Mouse (Mus musculus) fat pad, adult 2 months (tissue): ENCODE results near the gene Hipk4.

ENCODE experiments used
- DNase-seq: peaks from one replicate; pipeline ENCODE4 v3.0.0-alpha.2; 2011; ENCODE audit warnings: low read depth, low spot score; ENCODE audit errors: extremely low read depth

Hipk4 gene

DNA sequence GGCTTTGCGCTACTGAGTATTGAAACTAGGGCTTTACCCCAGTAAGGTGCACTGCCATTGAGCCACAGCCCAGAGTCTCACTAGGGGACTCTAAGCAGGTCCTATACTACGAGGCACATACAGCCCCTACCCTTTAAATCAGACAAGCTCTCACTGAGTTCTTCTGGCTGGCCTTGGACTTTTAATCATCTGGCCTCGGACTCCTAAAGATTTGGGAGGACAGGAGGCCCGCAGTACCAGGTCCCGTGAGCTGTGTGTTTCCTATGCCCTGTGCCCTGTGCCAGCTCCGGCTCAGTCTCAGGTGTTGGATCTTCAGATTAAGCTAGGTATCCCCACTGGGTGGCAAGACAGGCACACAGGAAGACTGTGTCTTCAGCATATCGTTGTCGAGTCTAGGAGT, 14.9 kb downstream of the Hipk4 start:
- no peak for DNase-seq

DNA sequence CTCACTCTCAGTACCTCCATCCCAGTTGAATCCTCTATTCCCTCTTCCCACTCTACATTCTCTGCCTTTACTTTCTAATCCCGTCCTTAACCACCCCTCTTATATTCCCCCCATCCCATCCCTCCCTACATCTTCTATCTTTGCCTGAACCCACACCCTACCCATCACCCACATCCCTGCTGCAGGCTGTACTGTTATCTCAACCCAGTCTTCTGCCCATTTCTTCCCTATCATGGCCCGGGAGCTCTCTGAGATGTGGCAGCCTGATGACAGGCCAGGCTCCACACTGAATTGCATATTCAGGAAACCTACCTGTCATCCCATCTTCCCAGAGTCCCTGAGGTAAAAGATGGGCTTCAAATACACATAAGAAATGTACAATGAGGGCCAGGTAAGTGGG, 15.7 kb downstream of the Hipk4 start:
- no peak for DNase-seq

DNA sequence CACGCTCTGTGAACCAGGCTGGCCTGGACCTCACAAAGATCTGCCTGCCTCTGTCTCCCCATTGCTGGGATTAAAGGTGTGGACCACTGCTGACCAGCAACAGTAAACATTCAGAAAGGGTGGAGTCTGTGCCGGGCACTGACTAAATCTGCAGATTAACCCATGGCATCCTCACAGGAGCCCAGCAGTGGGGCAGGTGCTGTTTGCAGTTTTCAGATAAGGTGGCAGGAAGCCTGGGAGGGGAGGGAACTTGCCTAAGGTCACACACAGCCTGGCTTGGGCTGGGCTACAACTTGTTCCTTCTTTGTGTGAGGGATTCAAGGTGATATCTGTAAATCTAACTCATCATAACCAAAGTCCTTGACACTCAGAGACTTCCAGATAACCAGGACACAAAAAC, 17.5 kb downstream of the Hipk4 start:
- DNase-seq: no peak

DNA sequence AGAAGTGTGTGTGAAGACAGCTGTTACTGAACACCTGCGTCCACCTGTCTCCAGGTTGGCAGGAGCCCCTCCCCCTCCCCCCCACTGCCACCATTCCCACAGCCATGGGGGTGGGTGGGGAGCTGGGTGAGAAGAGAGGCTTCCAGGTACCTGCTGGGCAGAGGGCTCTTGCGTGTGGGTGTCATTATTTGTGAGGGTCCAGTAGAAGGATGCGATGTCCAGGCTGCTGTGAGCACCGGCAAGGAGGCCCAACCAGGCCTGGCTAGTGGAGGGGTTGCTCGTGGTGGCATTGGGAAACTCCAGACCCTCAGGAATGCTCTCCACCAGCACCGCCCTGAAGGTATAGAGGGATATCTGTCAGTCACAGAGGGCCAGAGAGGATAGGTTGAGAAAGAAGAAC, 17.9 kb downstream of the Hipk4 start:
- no peak for DNase-seq

DNA sequence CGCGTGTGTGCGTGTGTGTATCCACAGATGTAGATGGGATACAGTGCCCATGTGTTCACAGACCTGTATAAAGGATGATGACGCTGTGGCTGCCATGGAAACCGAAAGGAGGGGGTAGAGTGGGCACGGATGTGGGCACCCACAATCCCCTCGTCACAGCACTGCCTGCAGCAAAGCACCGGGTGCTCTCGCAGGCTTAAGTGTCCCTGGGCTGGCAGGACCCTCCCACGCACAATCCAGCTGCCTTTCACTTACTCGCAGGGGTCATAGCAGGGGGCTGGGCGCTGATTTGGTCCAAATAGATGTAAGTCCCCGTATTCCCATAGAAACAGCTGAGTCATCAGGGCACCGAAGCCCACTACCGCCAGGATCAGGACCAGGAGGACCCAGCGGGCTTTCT, 18.4 kb downstream of the Hipk4 start:
- DNase-seq: no peak

DNA sequence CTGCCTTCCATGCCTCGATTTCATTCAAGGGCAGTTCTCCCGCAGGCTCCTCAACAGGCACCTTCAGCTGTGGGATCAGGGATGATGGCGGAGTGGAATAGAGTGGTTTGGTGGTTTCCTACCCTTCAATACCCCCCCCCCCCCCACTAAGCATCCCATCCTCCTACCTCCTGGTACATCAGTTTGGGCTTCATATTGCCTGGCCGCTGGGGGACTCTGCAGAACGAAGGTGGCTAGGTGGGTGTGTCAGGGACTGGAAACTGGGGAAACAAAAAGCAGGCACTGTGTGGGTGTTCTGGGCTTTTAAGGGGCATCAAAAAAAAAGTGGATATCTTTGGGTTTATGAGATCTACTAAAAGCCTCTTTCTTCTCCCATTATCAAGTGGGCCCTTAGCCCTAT, 18.9 kb downstream of the Hipk4 start:
- no peak for DNase-seq

DNA sequence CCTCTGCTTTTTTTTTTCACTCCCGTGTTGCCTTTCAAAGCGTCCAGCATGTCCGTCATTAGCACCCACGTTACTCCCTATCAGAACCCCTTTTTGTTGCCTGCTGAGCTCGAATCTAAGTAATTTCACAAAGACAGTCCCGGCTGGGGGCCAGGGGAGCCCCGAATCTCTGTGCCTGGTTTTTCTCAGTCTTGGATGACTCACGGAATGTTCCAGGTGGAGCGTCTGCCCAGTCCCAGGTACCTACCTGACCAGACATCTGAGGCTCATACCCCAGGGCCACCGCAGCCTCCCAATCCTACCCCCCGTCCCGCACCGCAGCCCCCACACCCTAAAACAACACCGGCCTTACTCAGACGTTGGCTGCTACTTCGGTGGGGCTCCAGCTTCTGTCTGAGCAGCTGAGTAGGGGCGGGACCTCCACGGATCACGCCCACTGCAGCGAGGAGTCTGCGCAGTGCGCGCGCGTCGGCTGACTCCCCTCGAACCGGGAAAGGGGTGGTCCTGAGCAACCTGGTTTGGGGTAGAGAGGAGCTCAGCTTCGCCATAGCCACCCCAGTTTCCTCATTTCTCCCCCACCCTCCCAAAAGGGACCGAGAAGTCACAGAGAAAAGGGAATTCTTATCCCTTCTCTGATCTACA, 19.4 kb downstream of the Hipk4 start:
- DNase-seq: no peak

DNA sequence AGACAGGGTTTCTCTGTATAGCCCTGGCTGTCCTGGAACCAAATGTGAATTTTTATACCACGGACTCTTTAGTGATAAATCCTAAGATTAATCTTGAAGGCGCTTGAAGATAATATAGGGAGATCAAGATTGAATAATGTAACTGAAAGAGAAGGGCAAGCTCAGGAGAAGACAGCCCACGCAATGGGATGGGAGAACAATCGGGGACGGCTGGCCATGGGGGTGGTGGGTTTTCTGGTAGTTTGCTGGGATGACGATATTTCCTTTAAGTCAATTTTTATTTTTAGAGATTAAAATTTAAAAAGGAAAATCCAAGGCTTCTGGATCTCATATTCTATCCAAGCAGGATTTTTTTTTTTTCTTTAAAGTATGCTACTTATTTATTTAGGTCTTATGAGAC, 20.0 kb downstream of the Hipk4 start:
- no peak for DNase-seq

DNA sequence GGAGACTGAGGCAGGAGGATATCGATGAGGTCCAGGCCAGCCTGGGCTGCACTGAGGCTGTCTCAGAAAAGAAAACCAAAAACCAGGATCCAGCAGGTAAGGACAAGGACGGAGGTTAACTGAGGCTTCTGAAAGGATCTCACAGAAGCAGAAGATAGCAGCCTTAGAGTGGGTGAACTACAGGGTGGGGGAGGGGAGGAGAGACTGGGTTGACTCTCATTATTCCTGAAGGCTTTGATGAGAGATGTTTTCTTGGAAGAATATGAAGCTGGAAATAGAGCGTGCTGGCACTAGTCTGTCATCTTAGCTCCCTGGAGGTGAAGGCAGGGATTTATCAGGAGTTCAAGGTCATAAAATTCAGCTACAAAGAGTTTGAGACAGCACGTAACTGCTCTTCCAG, 20.8 kb downstream of the Hipk4 start:
- no peak for DNase-seq

DNA sequence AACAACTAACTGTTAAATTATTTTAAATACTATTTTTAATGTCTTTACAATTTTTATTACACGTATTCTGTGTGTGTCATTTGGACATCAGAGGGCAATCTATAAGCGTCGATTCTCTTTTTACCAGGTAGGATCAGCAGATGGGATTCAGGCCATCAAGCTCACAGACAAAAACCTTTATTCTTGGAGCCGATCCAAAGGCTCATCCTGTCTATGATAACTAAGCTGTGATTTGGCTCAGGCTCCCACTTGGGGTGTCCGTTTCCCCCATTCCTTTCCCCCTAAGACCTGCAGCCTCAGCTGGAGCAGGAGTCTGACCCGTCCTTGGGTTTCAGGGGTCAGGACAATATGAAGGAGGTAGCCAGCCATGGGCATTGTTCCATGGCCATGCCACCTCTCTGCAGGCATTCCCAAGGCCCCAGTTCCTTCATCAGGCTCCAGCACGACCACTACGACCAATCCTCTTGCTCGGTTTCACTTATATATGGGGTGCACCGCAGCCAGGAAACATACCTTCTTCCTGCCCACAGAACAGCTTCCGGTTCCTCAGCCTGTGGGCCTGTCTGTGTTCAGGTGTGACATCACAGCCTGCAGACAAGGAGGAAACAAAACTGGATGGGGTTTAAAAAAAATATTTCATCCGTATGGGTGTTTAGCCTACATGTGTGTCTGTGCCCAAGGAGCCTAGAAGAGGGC, 21.8 kb downstream of the Hipk4 start:
- DNase-seq: no peak

DNA sequence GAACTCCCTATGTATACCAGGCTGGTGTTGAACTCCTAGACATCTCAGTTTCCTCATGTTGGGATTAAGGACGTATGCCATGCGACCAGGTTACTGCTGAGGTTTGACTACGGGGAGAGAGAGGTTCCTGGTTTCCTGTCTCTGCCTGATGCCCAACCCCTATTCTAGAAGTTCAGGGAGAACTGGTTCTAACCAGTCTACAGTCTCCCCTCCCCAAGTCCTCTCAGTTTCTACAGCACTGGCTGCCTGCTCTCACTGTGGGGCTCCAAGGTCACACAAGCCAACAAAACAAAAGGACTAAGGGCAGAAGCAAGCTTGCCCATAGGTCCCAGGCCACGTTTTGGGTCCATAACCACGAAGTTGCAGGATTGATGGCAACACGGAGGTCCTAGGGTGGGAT, 26.5 kb downstream of the Hipk4 start:
- no peak for DNase-seq

DNA sequence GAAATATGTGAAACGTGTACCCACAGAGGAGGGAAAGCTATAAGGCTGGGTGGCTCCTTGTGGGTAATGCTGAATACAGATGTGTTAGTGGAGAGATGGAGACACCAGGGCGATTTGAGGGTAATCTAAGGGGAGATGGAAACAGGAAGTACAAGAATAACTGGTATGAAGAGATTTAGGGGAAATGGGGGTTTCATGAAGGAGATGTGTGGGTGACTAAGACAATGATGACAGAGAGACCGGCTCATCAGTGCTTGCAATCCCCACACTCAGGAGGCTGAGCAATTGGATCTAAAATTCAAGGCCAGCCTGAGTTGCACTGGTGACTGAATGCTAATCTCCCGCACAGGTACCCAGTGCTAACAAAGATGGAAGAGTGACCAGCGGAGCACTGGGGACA, 29.0 kb downstream of the Hipk4 start:
- DNase-seq: no peak

DNA sequence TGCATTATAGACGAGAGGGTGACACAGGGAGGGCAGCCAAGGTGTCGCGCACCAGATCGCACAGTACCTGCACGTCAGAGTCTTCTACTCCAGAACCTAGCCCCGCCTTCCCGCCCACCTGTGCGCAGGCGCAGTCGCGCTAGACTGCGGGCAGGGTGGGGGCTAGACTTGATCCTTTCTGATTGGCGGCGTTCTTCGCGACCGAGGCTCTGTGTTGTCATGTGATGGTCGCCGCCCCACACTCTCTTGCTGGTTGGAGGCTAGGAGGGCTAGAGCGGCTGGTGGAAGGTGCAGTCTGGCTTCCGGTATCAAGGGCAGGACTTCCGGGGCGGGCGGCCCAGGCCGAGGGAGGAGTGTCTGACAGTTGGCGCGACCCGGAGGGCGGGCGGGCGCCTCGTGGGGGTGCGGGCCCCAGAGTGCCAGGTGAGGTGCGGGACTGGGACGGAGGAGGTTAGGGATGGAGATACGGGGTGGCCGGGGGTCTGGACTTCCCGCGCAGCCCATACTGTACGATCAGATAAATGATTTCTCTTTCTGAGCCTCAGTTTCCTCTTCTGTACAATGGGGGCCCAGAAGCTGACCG, 30.0 kb downstream of the Hipk4 start, which contains the start of the genes Pld3 and 2310022A10Rik:
Pld3 (minus strand) TSS at position 288 of the 583 bp plus-strand sequence.
2310022A10Rik (plus strand) TSS at position 303 of the 583 bp plus-strand sequence.
- DNase-seq: peak; percentile 84

DNA sequence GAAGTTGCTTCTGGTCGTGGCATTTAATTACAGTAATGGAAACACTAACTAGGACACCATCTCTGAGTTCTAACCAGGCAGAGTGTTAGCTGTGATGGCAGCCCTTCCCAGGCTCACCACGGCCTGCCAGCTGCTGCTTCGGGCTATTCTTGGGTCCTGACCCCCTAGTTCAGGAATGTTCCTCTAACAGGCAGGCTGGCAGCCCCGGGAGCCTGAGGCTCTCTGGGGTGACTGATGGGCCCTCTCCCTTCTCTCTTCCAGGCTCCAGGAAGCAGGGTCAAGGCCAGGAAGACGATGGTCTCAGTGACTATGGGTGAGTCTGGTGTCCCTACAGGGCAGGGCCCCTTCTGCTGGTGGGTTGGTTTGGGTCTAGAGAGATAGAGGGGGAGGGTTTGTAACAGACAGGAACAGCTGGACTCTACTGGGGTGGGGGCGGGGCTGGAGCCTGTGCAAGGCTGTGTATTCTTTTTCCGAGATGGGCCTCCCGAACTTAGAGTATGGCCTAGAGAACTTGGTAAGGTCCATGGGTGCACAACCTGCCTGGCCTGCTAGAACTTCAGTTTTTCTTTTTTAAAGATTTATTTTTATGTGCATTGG, 37.3 kb downstream of the Hipk4 start:
- no peak for DNase-seq

DNA sequence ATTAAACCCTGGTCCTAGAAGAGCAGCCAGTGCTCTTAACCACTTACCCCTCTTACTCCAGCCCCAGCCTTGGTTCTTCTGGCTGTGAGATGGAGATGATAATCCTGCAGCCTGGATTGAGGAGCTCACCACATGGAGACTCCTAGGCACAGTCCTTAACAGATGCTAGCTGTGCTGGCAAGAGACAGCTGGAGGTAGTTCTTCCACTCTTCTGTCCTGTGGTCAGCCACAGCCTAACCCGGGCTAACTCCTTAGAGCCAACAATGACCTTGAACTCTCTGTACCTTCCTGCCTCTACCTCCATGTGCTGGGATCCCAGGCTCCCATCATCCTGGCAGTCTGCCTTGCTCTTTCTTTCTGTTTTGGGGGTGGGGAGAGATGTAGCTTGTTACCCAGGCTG, 37.9 kb downstream of the Hipk4 start:
- DNase-seq: no peak

DNA sequence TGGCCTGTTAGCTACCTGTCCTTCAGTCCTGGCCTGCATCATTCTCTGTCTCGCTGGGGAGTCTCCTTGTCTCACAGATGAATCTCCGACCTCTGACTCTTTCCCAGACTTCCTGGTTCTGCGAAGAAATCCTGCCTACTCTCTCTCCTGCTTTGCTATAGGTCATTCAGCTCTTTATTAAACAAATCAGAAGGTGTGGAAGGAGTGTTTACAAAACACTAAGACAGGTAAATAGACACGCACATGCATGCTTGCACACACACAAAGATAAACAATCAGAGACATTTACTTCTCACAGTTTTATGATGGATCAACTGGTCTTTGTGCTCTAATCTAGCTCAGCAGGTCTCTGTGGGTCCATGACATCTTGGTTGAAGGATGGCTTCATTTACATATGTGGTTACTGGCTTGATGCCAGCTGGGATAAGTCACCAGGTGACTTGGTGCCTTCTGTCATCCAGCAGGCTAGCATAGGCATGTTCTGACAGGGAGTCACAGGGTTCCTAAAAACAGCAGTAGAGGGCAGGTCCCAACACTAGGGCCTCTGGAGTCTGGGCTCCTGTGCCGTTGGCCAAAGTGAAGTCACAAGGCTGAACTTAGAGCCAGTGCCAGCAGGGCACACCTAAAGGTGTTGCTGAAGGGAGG, 46.6 kb downstream of the Hipk4 start:
- DNase-seq: peak; percentile 93

DNA sequence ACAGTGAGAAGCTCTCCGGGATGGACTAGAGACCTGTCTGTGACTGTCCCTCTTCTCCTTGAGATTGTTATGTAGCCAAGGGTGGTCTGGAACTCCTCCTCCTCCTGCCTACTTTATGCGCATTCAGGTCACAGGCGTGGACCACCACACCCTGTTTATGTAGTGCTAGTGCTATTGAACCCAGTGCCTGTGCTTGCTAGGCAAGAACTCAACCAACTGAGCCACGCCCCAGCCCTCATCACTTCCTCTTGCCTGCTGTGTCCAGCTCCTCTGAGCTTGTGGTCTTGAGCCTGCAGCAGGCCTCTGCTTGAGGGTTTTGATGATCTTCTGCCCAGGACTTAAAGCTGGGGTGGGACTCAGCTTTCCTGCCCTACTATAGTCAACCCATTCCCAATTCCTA, 49.1 kb downstream of the Hipk4 start:
- no peak for DNase-seq

DNA sequence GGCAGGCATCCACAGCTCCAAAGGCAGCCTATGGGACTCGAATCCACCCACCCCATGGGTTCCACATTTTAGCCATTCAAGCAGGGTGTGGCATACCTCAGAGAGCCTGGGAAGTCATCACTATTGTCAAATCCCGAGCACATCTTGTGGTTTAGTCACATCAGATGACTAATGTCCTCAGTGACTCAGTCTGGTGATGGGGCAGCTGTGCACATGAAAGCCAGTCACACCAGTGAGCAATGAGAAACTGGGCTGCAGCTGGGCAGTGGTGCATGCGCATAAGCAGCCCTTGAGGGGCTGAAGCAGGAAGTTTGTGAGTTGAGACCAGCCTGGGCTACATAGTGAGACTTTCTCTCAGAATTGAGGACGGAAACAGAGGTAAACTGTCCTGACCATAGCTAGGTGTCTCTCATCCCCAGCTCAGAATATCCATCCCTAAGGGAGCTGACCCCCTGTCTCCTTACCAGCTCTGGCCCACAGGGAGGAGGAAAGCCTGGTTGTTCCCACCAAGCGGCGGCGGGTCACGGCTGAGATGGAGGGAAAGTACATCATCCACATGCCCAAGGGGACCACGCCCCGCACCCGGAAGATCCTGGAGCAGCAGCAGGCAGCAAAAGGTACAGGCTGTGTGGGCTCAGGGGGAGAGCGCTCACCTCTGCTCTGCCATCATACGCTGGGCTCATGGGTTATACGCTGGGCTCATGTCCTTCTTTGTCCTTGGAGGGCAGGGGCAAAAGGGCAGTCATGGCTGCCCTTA, 51.2 kb downstream of the Hipk4 start:
- DNase-seq: no peak

DNA sequence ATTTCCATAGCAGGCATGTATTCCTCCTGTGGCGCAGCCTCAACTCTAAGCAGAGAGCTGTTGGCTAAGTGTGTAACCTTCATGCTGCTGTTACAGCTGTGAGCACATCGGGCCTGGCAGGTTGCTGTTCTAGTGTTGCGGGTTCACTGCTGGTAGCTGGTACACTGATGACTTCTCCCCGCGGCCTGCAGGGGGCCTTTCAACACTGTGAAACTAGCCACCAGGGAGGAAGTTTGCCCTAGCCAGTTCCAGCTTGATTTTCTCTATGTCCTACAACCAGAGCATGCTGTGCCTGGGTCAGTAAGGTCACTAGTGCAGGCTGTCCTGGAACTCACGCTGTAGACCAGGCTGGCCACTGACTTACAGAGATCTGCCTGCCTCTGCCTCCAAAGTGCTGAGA, 53.8 kb downstream of the Hipk4 start:
- DNase-seq: no peak

DNA sequence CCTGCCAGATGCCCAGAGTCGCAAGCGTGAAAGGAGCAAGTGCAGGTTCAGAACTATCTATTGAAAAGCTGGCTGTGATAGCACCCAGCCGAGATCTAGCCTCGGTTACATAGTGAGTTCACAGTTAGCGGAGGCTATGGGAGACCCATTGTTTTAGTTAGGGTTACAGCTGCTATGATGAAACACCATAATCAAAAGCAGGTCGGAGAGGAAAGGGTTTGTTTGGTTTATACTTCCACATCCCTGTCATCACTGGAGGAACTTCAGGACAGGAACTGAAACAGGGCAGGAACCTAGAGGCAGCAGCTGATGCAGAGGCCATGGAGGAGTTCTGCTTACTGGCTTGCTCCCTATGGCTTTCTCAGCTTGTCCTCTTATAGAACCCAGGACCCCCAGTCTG, 54.5 kb downstream of the Hipk4 start:
- no peak for DNase-seq

DNA sequence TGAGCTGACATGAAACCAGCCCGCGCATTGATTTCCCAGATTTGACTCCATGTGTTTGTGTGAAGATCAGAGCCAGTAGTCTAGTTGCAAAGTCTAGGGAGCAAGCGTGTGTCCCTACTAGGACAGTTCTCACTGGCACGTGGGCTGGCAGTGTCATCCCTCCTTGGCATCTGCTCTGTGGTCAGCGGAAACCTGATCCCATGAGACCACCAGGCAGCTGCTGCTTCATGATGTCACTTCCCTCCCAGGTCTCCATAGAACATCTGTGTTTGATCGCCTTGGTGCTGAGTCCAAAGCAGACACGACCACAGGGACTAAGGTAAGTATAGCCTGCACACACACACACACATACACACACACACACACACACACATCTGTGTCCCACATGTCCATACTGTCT, 55.4 kb downstream of the Hipk4 start:
- no peak for DNase-seq
